ENCODE assay signal across 8 mouse cellular contexts in genomic region chr9:108648611-108649560, GRCm38 (mm10). TPM values are rescaled to one million over a fixed set of nuclear protein-coding genes. Genes with fewer than 3 reads are reported as not detected.
DNase-seq lines count a peak whose midpoint lies in the region; ATAC-seq and TF ChIP-seq lines count a peak whose summit lies in the region.

Gene Arih2 (minus strand): TSS chr9:108649386.

- ATAC-seq in hindbrain, postnatal 0 days = peak; percentile 98
- peak; percentile 95 for ATAC-seq in megakaryocyte, adult 5-6 weeks (ENCODE audit: poor library complexity, severe bottlenecking)

- no peaks in the 10 kb centered on the region for H3K9me3 ChIP-seq in hindbrain, postnatal 0 days (ENCODE audit: low read length)

- peak within 1 kb of the TSS; percentile 85 for H3K9ac ChIP-seq in hindbrain, postnatal 0 days (replicated peaks; ENCODE audit: low read length)

- intact Hi-C loops in gastrocnemius, adult 2 months (cut with DNase I) = loop anchor here (2.0 kb wide), 1 partner anchor 82 kb away; the partner anchor contains the start of gene Ndufaf3
- intact Hi-C loops in left cerebral cortex, adult 2 months (cut with DNase I) = loop anchor here (5.0 kb wide), 1 partner anchor 82 kb away; the partner anchor contains the start of genes Dalrd3 and Ndufaf3

- peak within 1 kb of the TSS; percentile 90 for H3K27ac ChIP-seq in gastrocnemius, adult 2 months
- H3K27ac ChIP-seq in hindbrain, postnatal 0 days = peak within 1 kb of the TSS; percentile 90
- H3K27ac ChIP-seq in left cerebral cortex, adult 2 months = peak within 1 kb of the TSS; percentile 95

- peak within 1 kb of the TSS; percentile 98 for H3K4me3 ChIP-seq in gastrocnemius, adult 2 months
- H3K4me3 ChIP-seq in hindbrain, postnatal 0 days (ENCODE audit: low read length) = peak within 1 kb of the TSS; percentile 98
- H3K4me3 ChIP-seq in left cerebral cortex, adult 2 months = peak within 1 kb of the TSS; percentile 78

- peak; percentile 79 for DNase-seq in WW6 (ENCODE audit: low read depth, low spot score)
- DNase-seq in cerebellum, postnatal 4 days (ENCODE audit: low spot score in 2 of 2) = peak; percentile 74 to 88
- peak; percentile 96 for DNase-seq in gastrocnemius, adult 2 months
- DNase-seq in hindbrain, postnatal 0 days (ENCODE audit: low spot score) = peak; percentile 97
- DNase-seq in left cerebral cortex, adult 2 months (ENCODE audit: extremely low spot score in 1 of 2, low spot score in 2 of 2) = peak; percentile 90 to 91
- peak; percentile 90 to 92 for DNase-seq in right cerebral cortex, adult 2 months (ENCODE audit: low spot score in 2 of 2)
- peak; percentile 92 for DNase-seq in urinary bladder, postnatal 14 days (ENCODE audit: low spot score)

- H3K4me1 ChIP-seq in hindbrain, postnatal 0 days (ENCODE audit: insufficient read depth, low read length) = peaks cover 5% of the 10 kb centered on the region

- TF ChIP-seq CTCF in gastrocnemius, adult 2 months (IDR thresholded peaks at IDR 0.05) = no peak
- no peak for TF ChIP-seq CTCF in hindbrain, postnatal 0 days (IDR thresholded peaks at IDR 0.05; ENCODE audit: low read depth)
- no peak; the same call in 1 of the 2 replicates for TF ChIP-seq CTCF in left cerebral cortex, adult 2 months (IDR thresholded peaks at IDR 0.05)

- peak within 1 kb of the TSS; percentile 66 for H3K4me2 ChIP-seq in hindbrain, postnatal 0 days (ENCODE audit: low read depth, low read length)

- no peaks in the 10 kb centered on the region for H3K36me3 ChIP-seq in hindbrain, postnatal 0 days (ENCODE audit: insufficient read depth, low read length)

- under 1% methylated on average over 111 of the region's 112 CpGs for WGBS in hindbrain, postnatal 0 days

- no peaks in the 10 kb centered on the region for H3K27me3 ChIP-seq in hindbrain, postnatal 0 days (ENCODE audit: insufficient read depth, low read length)

RNA-seq across cellular contexts. Expression of gene Arih2, which starts in this region (rescaled TPM):
- total RNA-seq in gastrocnemius, adult 2 months (2021) = 10 to 100 TPM; 61.9 to 83.9 TPM
- 52.1 and 54.8 TPM in 2 replicates for total RNA-seq in hindbrain, postnatal 0 days (2014; rRNA removed)
- 38.5 and 39.7 TPM in 2 replicates for polyA plus RNA-seq in hindbrain, postnatal 0 days (2015; fragmentation: Nextera tagmentation; extraction: Ambion mirVana)
- 10 to 100 TPM; 51.7 to 53.8 TPM for total RNA-seq in left cerebral cortex, adult 2 months (2021)
- total RNA-seq in megakaryocyte, adult 5-6 weeks (2015) = 18.0 and 21.3 TPM in 2 replicates
- 56.0 and 57.5 TPM in 2 replicates for total RNA-seq in megakaryocyte, adult 5-6 weeks (2017)

Comparison
In these comparisons a context has a peak if more than half of its experiments do, and no peak if none do; other contexts are left out.
1. Peak in every context shown above with its lines: DNase-seq, ATAC-seq, H3K4me3 ChIP-seq and H3K27ac ChIP-seq.